Mouse (Mus musculus) common myeloid progenitor, adult 5-6 weeks (primary cell): ENCODE data around the gene Fcmr. TPM values are rescaled to one million over a fixed set of nuclear protein-coding genes. Genes with fewer than 3 reads are reported as not detected.

Source experiments
- total RNA-seq: library from RNA; stranded (forward); fragments of 200-1000, 187-1606 nt; gene quantifications from 2 replicates; pipeline ENCODE4 v1.2.3, GENCODE M21; 2017

The Fcmr gene
- total RNA-seq, 1 experiment from 2014 or later, result not detected

Other genes starting within 250 kb of the Fcmr start
- gene Zp3r, start 236.0 kb upstream of the Fcmr start, total RNA-seq, result not detected in 2 replicates
- gene C4bp, start 204.0 kb upstream of the Fcmr start, total RNA-seq, result not detected in 2 replicates
- not detected in 2 replicates for gene Gm29427, start 149.9 kb upstream of the Fcmr start, total RNA-seq
- 10.3 and 10.7 TPM in 2 replicates for gene Yod1, start 148.3 kb upstream of the Fcmr start, total RNA-seq
- gene Pfkfb2, start 136.4 kb upstream of the Fcmr start, total RNA-seq, result 19.4 and 22.3 TPM in 2 replicates
- gene AA986860, start 133.7 kb upstream of the Fcmr start, total RNA-seq, result 0.37 and 0.44 TPM in 2 replicates
- gene Fcamr, start 64.8 kb upstream of the Fcmr start, total RNA-seq, result not detected in 2 replicates
- not detected in 2 replicates for gene Pigr, start 39.0 kb upstream of the Fcmr start, total RNA-seq
- gene Il24, start 21.8 kb downstream of the Fcmr start, total RNA-seq, result not detected in 2 replicates
- not detected in 2 replicates for gene Il20, start 45.8 kb downstream of the Fcmr start, total RNA-seq
- not detected in 2 replicates for gene Il19, start 74.4 kb downstream of the Fcmr start, total RNA-seq
- not detected in 2 replicates for gene Il10, start 154.2 kb downstream of the Fcmr start, total RNA-seq
- 124 and 128 TPM in 2 replicates for gene Mapkapk2, start 232.2 kb downstream of the Fcmr start, total RNA-seq